Mouse (Mus musculus) hindbrain, embryonic 14.5 days (tissue): ENCODE measurements at regions not wholly inside any gene's neighbourhood (a gene's known extent, or its start where the extent isn't known, plus 50 kb on each side); places are given as distances from the start of the nearest gene placed in this dataset. TPM values are rescaled to one million over a fixed set of nuclear protein-coding genes. Genes with fewer than 3 reads are reported as not detected.

ENCODE experiments used
- ATAC-seq: fragments of 200-750 bp; cut with Nextera tagmentation; 2 replicates; pipeline ENCODE4 v1.8.0; 2017; ENCODE audit warnings: moderate number of reproducible peaks, mild to moderate bottlenecking, moderate TSS enrichment, moderate library complexity; ENCODE audit not compliant: low FRiP score
- DNase-seq: peaks from one replicate; pipeline ENCODE4 v3.0.0-alpha.2; 2015; ENCODE audit warnings: low spot score
- H3K27ac ChIP-seq: fragments of 300-500 bp; sonication (generic); 2 replicates; pipeline ENCODE4 v1.5.1; 2014; ENCODE audit warnings: mild to moderate bottlenecking, moderate library complexity
- H3K27me3 ChIP-seq: fragments of 300-500 bp; sonication (generic); 2 replicates; pipeline ENCODE4 v1.6.1; 2014; ENCODE audit warnings: mild to moderate bottlenecking, low read length, mixed read lengths; ENCODE audit not compliant: control insufficient read depth, insufficient read depth
- H3K36me3 ChIP-seq: fragments of 300-500 bp; sonication (generic); replicated peaks from 2 replicates; pipeline ENCODE4 v1.6.1; 2014; ENCODE audit not compliant: control insufficient read depth, insufficient read depth
- H3K4me1 ChIP-seq: fragments of 300-500 bp; sonication (generic); replicated peaks from 2 replicates; pipeline ENCODE4 v1.6.1; 2014; ENCODE audit warnings: antibody characterized with exemption, low read length, mixed read lengths; ENCODE audit not compliant: control insufficient read depth, insufficient read depth
- H3K4me2 ChIP-seq: fragments of 300-500 bp; sonication (generic); replicated peaks from 2 replicates; pipeline ENCODE4 v1.6.1; 2014; ENCODE audit warnings: mild to moderate bottlenecking, moderate library complexity
- H3K4me3 ChIP-seq: fragments of 300-500 bp; sonication (generic); replicated peaks from 2 replicates; pipeline ENCODE4 v1.5.1; 2014; ENCODE audit warnings: mild to moderate bottlenecking, low read length
- H3K9ac ChIP-seq: fragments of 300-500 bp; sonication (generic); 2 replicates; pipeline ENCODE4 v1.6.1; 2014
- H3K9me3 ChIP-seq: fragments of 300-500 bp; sonication (generic); 2 replicates; pipeline ENCODE4 v1.6.1; 2016; ENCODE audit warnings: low read length; ENCODE audit not compliant: control insufficient read depth
- WGBS: fragments of 180-500 bp; shearing (Covaris S2); extraction: QIAGEN DNeasy Blood & Tissue Kit; methylation state at CpG from one replicate; pipeline ENCODE4 v1.1.7; 2014; 5-methylcytosine and 5-hydroxymethylcytosine counted together
- microRNA-seq: library from miRNA; unstranded; fragments of <30 nt; microRNA quantifications from one replicate; pipeline ENCODE4, GENCODE M21; 2016

GRCm38 (mm10) chr16:77671253-77671652, 69.4 kb upstream of the Gm11146 start:
- Histone ChIP-seq H3K9ac (no peak overlapping the region), H3K4me3 (no peak overlapping the region), H3K9me3 (no peaks in the 10 kb centered on the region), H3K27ac (no peak overlapping the region), H3K36me3 (peaks cover 11% of the 10 kb centered on the region), H3K4me2 (no peak overlapping the region), H3K27me3 (no peaks in the 10 kb centered on the region), H3K4me1 (peaks cover 14% of the 10 kb centered on the region)
- 98% methylated on average over 2 of the region's 2 CpGs for WGBS
- ATAC-seq (no peak), DNase-seq (no peak)

- no peaks in the 10 kb centered on the region for H3K27me3 ChIP-seq
- WGBS, result 83% methylated on average over 4 of the region's 4 CpGs
- H3K9me3 ChIP-seq, result no peaks in the 10 kb centered on the region
- 0 out of 2 replicates have a peak overlapping the region, but pooled peaks have one; percentile 67 for H3K27ac ChIP-seq
- ATAC-seq (no peak), DNase-seq (no peak)
- peaks cover 7% of the 10 kb centered on the region for H3K36me3 ChIP-seq
- no peak overlapping the region for H3K4me2 ChIP-seq
- no peak overlapping the region for H3K9ac ChIP-seq
- H3K4me1 ChIP-seq, result peaks cover 53% of the 10 kb centered on the region
- H3K4me3 ChIP-seq, result no peak overlapping the region
Observed at GRCm38 (mm10) chr16:77665781-77666180, 63.9 kb upstream of the Gm11146 start.

- Histone ChIP-seq H3K9ac (peak overlapping the region; percentile 39; the same call in 1 of the 2 replicates), H3K4me2 (peak overlapping the region; percentile 36), H3K4me1 (peaks cover 54% of the 10 kb centered on the region), H3K36me3 (no peaks in the 10 kb centered on the region; the same call in 1 of the 2 replicates), H3K9me3 (no peaks in the 10 kb centered on the region), H3K27me3 (no peaks in the 10 kb centered on the region), H3K27ac (peak overlapping the region; percentile 93), H3K4me3 (no peak overlapping the region)
- peak; percentile 84 for DNase-seq
- WGBS, result 4% methylated on average over 4 of the region's 4 CpGs
- ATAC-seq, result peak; percentile 92
Observed at GRCm38 (mm10) chr16:77662107-77662518, 60.2 kb upstream of the Gm11146 start.

GRCm38 (mm10) chr16:77653306-77653705, 51.4 kb upstream of the Gm11146 start:
- no peaks in the 10 kb centered on the region for H3K9me3 ChIP-seq
- H3K36me3 ChIP-seq, result no peaks in the 10 kb centered on the region
- no peak overlapping the region for H3K4me3 ChIP-seq
- H3K4me1 ChIP-seq, result peaks cover 17% of the 10 kb centered on the region
- 51% methylated on average over 3 of the region's 3 CpGs for WGBS
- DNase-seq, result no peak
- no peaks in the 10 kb centered on the region for H3K27me3 ChIP-seq
- H3K27ac ChIP-seq, result no peak overlapping the region
- no peak overlapping the region for H3K9ac ChIP-seq
- no peak overlapping the region for H3K4me2 ChIP-seq
- no peak for ATAC-seq

Small RNAs in the stretch of these regions (microRNA-seq; reads per million reads assigned to microRNA genes)
- not detected for gene Gm25025
